Mouse (Mus musculus) embryonic fibroblast, embryonic 13.5 days (primary cell): ENCODE measurements at regions not wholly inside any gene's neighbourhood (a gene's known extent, or its start where the extent isn't known, plus 50 kb on each side); places are given as distances from the start of the nearest gene placed in this dataset.

ENCODE experiments used
- CTCF ChIP-seq: IDR thresholded peaks from 2 replicates; pipeline ENCODE4 v1.5.1; 2011; ENCODE audit warnings: mild to moderate bottlenecking, control low read depth, low read length, moderate library complexity, borderline replicate concordance; ENCODE audit not compliant: insufficient read depth
- POLR2A ChIP-seq: IDR thresholded peaks from 2 replicates; pipeline ENCODE4 v1.6.1; 2011; ENCODE audit warnings: low read depth, mild to moderate bottlenecking, control low read depth, low read length, moderate library complexity

DNA sequence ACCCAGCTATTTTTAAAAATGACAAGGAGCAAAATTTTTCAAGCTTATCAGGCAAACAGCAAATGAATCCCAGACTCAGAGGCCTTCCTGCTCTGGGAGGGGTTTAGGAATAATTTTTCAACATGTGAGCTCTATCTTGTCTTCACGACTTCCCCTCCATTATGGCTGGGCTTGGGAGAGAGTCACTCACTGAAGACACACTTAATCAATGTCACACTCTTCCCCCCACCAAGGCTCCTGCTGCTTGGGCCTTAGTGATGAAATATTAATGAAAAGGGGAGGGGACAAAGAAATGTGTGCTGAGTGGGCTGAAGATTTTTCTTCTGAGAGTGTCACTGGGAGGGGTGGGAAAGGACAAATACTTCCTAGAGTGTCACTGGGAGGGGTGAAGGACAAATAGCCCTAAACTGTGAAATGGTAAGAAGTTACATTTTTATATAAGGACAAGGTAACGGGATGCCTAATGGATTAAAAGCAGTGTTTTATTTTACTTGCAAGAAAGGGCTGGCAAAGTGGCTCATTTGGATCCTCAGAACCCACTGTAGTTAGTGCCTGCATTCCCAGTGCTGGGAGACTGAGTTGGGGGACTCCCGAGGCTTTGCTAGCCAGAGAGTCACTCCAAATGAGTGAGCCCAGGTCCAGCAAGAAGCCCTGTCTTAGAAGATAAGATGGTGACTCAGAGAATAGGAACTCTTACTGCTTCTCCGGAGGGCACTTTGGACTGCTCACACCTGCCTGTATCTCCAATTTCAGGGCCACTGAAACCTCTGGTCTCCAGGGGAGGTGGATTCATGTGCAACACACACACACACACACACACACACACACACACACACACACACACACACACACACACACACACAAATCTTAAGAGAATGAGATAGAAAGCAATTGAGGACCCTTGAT lies 258.5 kb downstream of the Sox11 start:
- TF ChIP-seq CTCF: no peak
- TF ChIP-seq POLR2A: no peak
